20 mouse cellular contexts compared by ENCODE assay signal in genomic region chr5:25889746-25890382, GRCm38 (mm10). TPM values are rescaled to one million over a fixed set of nuclear protein-coding genes. Genes with fewer than 3 reads are reported as not detected.
A peak's percentile ranks its signal among the peaks of the same experiment; 100 is the strongest.
DNase-seq lines count a peak whose midpoint lies in the region; ATAC-seq and TF ChIP-seq lines count a peak whose summit lies in the region.
"Had no signal": no experiment of that assay in that cellular context is flagged by ENCODE, and none has a peak within 500 bp of the region (broad histone marks: within the 10 kb centered on the region; RNA-seq: fewer than 3 reads in every experiment).

No protein-coding gene starts in this region.

- no peak overlapping the region for H3K4me3 ChIP-seq in cerebellum, adult 2 months (replicated peaks; ENCODE audit: insufficient read depth, low read depth, low read length)
- no peak overlapping the region for H3K4me3 ChIP-seq in kidney, adult 2 months (ENCODE audit: insufficient read depth, low read depth, low read length)
- H3K4me3 ChIP-seq in kidney, embryonic 15.5 days (replicated peaks): no peak overlapping the region
- H3K4me3 ChIP-seq: embryonic facial prominence, embryonic 15.5 days; forebrain, embryonic 10.5 days; heart, embryonic 12.5 days; limb, embryonic 10.5 days; midbrain, embryonic 12.5 days had no signal

- no peak overlapping the region for H3K9ac ChIP-seq in kidney, embryonic 15.5 days
- H3K9ac ChIP-seq: embryonic facial prominence, embryonic 15.5 days; heart, embryonic 12.5 days; lung, embryonic 14.5 days; midbrain, embryonic 12.5 days had no signal

- no peaks in the 10 kb centered on the region for H3K4me1 ChIP-seq in cerebellum, adult 2 months (ENCODE audit: control insufficient read depth, insufficient read depth, low read length)
- no peaks in the 10 kb centered on the region for H3K4me1 ChIP-seq in kidney, adult 2 months (ENCODE audit: control insufficient read depth, insufficient read depth, low read length)
- no peaks in the 10 kb centered on the region for H3K4me1 ChIP-seq in kidney, embryonic 15.5 days
- H3K4me1 ChIP-seq: embryonic facial prominence, embryonic 15.5 days; limb, embryonic 10.5 days had no signal

- H3K36me3 ChIP-seq in kidney, adult 2 months (ENCODE audit: control insufficient read depth, insufficient read depth, low read length): no peaks in the 10 kb centered on the region
- no peaks in the 10 kb centered on the region for H3K36me3 ChIP-seq in kidney, embryonic 15.5 days
- H3K36me3 ChIP-seq: embryonic facial prominence, embryonic 15.5 days; forebrain, embryonic 10.5 days; heart, embryonic 12.5 days; limb, embryonic 10.5 days; midbrain, embryonic 12.5 days had no signal

- H3K27me3 ChIP-seq in cerebellum, adult 2 months (ENCODE audit: control insufficient read depth, insufficient read depth, low read length): no peaks in the 10 kb centered on the region
- H3K27me3 ChIP-seq in kidney, adult 2 months (replicated peaks; ENCODE audit: control insufficient read depth, insufficient read depth, low read length): no peaks in the 10 kb centered on the region; the same call in 1 of the 2 replicates
- H3K27me3 ChIP-seq in kidney, embryonic 15.5 days: no peaks in the 10 kb centered on the region
- H3K27me3 ChIP-seq: embryonic facial prominence, embryonic 15.5 days; heart, embryonic 12.5 days; midbrain, embryonic 12.5 days had no signal

- no peak for ATAC-seq in cerebellum, adult (ENCODE audit: insufficient number of reproducible peaks, low FRiP score, low TSS enrichment)
- ATAC-seq in kidney, embryonic 15.5 days (replicated peaks; ENCODE audit: low FRiP score): no peak

- no peak for TF ChIP-seq POLR2A in cerebellum, adult 2 months (IDR thresholded peaks at IDR 0.05; ENCODE audit: borderline replicate concordance, insufficient read depth, low read length)
- no peak for TF ChIP-seq POLR2A in kidney, adult 2 months (IDR thresholded peaks at IDR 0.05; ENCODE audit: low read depth, low read length)

- no peak overlapping the region for H3K27ac ChIP-seq in cerebellum, adult 2 months (ENCODE audit: insufficient read depth, low read length)
- H3K27ac ChIP-seq in kidney, adult 2 months (ENCODE audit: insufficient read depth, low read depth, low read length): no peak overlapping the region
- no peak overlapping the region for H3K27ac ChIP-seq in kidney, embryonic 15.5 days
- H3K27ac ChIP-seq: embryonic facial prominence, embryonic 15.5 days; forebrain, embryonic 10.5 days; limb, embryonic 10.5 days; macrophage; midbrain, embryonic 12.5 days had no signal

- H3K4me2 ChIP-seq in kidney, embryonic 15.5 days: no peak overlapping the region
- H3K4me2 ChIP-seq: embryonic facial prominence, embryonic 15.5 days; heart, embryonic 12.5 days; liver, embryonic 11.5 days; lung, embryonic 14.5 days; midbrain, embryonic 12.5 days had no signal

- DNase-seq in cerebellum, adult 2 months: peak; percentile 18 to 19
- peak; percentile 2 for DNase-seq in kidney, adult 2 months
- peak; percentile 29 for DNase-seq in Muller cell, postnatal 12 days (ENCODE audit: inconsistent ontology term)
- DNase-seq in cerebellum, postnatal 14 days: peak; percentile 65 to 69
- no peak for DNase-seq in spleen, postnatal 14 days (ENCODE audit: low spot score in 2 of 2)
- no peak for DNase-seq in urinary bladder, adult 18-20 months (ENCODE audit: low spot score in 2 of 2)
- DNase-seq: adrenal gland, postnatal 10 days; embryo, embryonic 11 days; lung, embryonic 14.5 days; thymus, postnatal 36 days had no signal

- TF ChIP-seq CTCF in cerebellum, adult 2 months (IDR thresholded peaks at IDR 0.05; ENCODE audit: borderline replicate concordance, insufficient read depth, low read depth, low read length): no peak
- TF ChIP-seq CTCF in kidney, adult 2 months (conservative IDR thresholded peaks at IDR 0.05; ENCODE audit: insufficient read depth, insufficient read length, low read depth, low read length): no peak

- no peaks in the 10 kb centered on the region for H3K9me3 ChIP-seq in kidney, embryonic 15.5 days (replicated peaks)

- WGBS in cerebellum, adult 2 months: 8% methylated on average over 3 of the region's 3 CpGs
- WGBS in kidney, adult 2 months: 31% methylated on average over 3 of the region's 3 CpGs
- 57% methylated on average over 3 of the region's 3 CpGs for WGBS in kidney, embryonic 15.5 days

RNA-seq across cellular contexts. Expression of gene Gm21663, which starts 52.3 kb away (rescaled TPM):
- polyA plus RNA-seq in cerebellum, adult 2 months (2012; rRNA removed): not detected in 2 replicates
- not detected in 2 replicates for polyA plus RNA-seq in kidney, adult 2 months (2012; rRNA removed)
- not detected in 2 replicates for polyA plus RNA-seq in kidney, embryonic 15.5 days (2015; fragmentation: Nextera tagmentation; extraction: Ambion mirVana)
- polyA plus RNA-seq: forebrain, embryonic 10.5 days; kidney, embryonic 16.5 days; limb, embryonic 10.5 days; liver, embryonic 11.5 days; macrophage; midbrain, embryonic 12.5 days had no signal

Comparison
In these comparisons a context has a peak if more than half of its experiments do, and no peak if none do; other contexts are left out.
1. DNase-seq: peak in cerebellum, adult 2 months (2 of 2), kidney, adult 2 months (single experiment), Muller cell, postnatal 12 days (single experiment) and cerebellum, postnatal 14 days (2 of 2); none in spleen, postnatal 14 days (0 of 2) and urinary bladder, adult 18-20 months (0 of 2).